Mouse (Mus musculus): ENCODE measurements around the gene Fam173b.

- TF ChIP-seq CTCF (conservative IDR thresholded peaks at IDR 0.05; ENCODE audit: low read length) (no peak), NANOG (IDR thresholded peaks at IDR 0.05; ENCODE audit: borderline replicate concordance, low read length) (no peak)
Measured at GRCm38 (mm10) chr15:31561976-31562375, 39.7 kb upstream of the Fam173b start.
